Mouse (Mus musculus): ENCODE data around the gene Kcnip4. TPM values are rescaled to one million over a fixed set of nuclear protein-coding genes. Genes with fewer than 3 reads are reported as not detected.

Kcnip4 gene
- total and polyA plus RNA-seq, 3 experiments = 0.19 TPM; not detected in 2

DNA sequence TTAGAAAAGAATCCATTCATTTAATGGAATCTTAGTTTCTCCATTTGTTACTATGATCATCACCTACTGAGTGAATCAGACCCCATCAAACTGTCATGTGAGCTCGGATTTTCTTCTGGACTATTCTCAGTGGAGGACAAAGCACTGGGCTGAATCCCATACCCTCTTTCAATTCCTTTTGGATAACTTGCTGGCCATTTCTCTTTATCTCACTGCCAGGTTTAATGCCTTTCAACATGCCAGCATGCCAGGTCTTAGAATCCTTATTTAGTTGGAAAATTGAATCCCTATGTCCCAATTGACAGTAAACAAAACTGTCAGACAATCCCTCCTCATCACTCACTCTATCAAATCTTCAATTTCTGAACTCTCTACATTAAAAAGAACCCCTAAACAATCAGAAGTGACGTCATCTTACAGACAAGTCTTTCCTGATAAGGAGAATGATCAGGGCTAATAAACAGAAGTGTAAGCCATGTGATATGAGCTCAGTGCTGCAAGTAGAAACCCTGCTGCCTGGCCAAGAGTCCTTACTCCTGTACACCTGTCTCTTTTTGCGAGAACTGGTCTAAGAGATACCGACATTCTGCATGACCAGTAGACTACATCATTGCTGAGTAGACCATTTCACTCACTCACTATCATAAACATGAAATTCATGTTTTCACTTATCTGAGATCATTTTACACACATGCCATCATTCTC, 466.9 kb downstream of the Kcnip4 start:
- Histone ChIP-seq H3K9ac (ENCODE audit: control insufficient read depth, low read depth, low read length, poor library complexity, severe bottlenecking) (no peak overlapping the region), H3K9me3 (replicated peaks; ENCODE audit: insufficient read depth, low read length) (no peaks in the 10 kb centered on the region), H3K27ac (ENCODE audit: control insufficient read depth, low read depth, low read length) (no peak overlapping the region), H3K79me2 (ENCODE audit: control insufficient read depth, insufficient read depth, low read length, poor library complexity) (no peaks in the 10 kb centered on the region), H3K4me1 (ENCODE audit: control insufficient read depth in 1 of 2, insufficient read depth in 2 of 2, low read length in 2 of 2) (no peaks in the 10 kb centered on the region), H3K27me3 (ENCODE audit: control insufficient read depth in 1 of 2, insufficient read depth in 2 of 2, low read length in 2 of 2) (no peaks in the 10 kb centered on the region), H3K4me3 (ENCODE audit: control insufficient read depth in 1 of 2, insufficient read depth in 1 of 2, low read depth in 2 of 2, low read length in 2 of 2) (no peak overlapping the region), H3K36me3 (ENCODE audit: control insufficient read depth in 1 of 2, insufficient read depth in 2 of 2, low read length in 2 of 2) (no peaks in the 10 kb centered on the region)
- no peak for DNase-seq (ENCODE audit: low read depth, low spot score)
- no peak for TF ChIP-seq USF1 (IDR thresholded peaks at IDR 0.05; ENCODE audit: low read depth, low read length)
- TF ChIP-seq POLR2AphosphoS2 (IDR thresholded peaks at IDR 0.05; ENCODE audit: low read length) = no peak
- TF ChIP-seq GABPA (IDR thresholded peaks at IDR 0.05; ENCODE audit: low read depth, low read length) = no peak
- no peak for TF ChIP-seq NRF1 (IDR thresholded peaks at IDR 0.05; ENCODE audit: insufficient read depth, low read depth, low read length, poor library complexity, severe bottlenecking)
- TF ChIP-seq RAD21 (IDR thresholded peaks at IDR 0.05; ENCODE audit: low read depth, low read length) = no peak

DNA sequence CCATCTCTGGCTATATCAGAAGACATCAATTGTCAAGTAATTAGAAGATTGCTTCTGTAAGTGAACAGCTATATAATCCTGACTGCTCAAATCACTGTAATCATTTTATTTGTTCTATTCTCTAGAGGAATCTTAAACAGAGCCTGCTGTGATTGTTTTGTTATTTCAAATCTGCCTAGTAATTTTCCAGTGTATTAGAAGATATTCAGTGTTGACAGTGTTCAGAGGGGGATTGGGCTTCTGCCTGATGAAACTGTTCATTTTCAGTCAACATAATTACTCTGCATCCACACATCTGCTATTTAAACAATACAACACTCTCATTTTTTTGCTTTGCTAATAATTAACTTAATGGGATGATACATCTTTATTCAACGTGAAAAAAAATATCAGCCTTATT, 476.7 kb downstream of the Kcnip4 start:
- Histone ChIP-seq H3K4me3 (ENCODE audit: control insufficient read depth in 1 of 2, insufficient read depth in 1 of 2, low read depth in 2 of 2, low read length in 2 of 2) (no peak overlapping the region), H3K27ac (ENCODE audit: control insufficient read depth, low read depth, low read length) (no peak overlapping the region), H3K27me3 (ENCODE audit: control insufficient read depth in 1 of 2, insufficient read depth in 2 of 2, low read length in 2 of 2) (no peaks in the 10 kb centered on the region), H3K9ac (ENCODE audit: control insufficient read depth, low read depth, low read length, poor library complexity, severe bottlenecking) (no peak overlapping the region), H3K4me1 (ENCODE audit: control insufficient read depth in 1 of 2, insufficient read depth in 2 of 2, low read length in 2 of 2) (no peaks in the 10 kb centered on the region), H3K79me2 (ENCODE audit: control insufficient read depth, insufficient read depth, low read length, poor library complexity) (no peaks in the 10 kb centered on the region), H3K36me3 (ENCODE audit: control insufficient read depth in 1 of 2, insufficient read depth in 2 of 2, low read length in 2 of 2) (no peaks in the 10 kb centered on the region), H3K9me3 (replicated peaks; ENCODE audit: insufficient read depth, low read length) (no peaks in the 10 kb centered on the region)
- DNase-seq (ENCODE audit: low read depth, low spot score) = no peak
- no peak for TF ChIP-seq MEF2A (IDR thresholded peaks at IDR 0.05; ENCODE audit: extremely low read depth, insufficient replicate concordance, low read depth, low read length, poor library complexity, severe bottlenecking)
- TF ChIP-seq MAX (IDR thresholded peaks at IDR 0.05; ENCODE audit: low read length) = no peak
- no peak for TF ChIP-seq TCF12 (IDR thresholded peaks at IDR 0.05; ENCODE audit: low read depth, low read length)
- no peak for TF ChIP-seq CHD1 (IDR thresholded peaks at IDR 0.05; ENCODE audit: low read depth, low read length)
- no peak for TF ChIP-seq MYB (IDR thresholded peaks at IDR 0.05; ENCODE audit: low read depth, low read length)
- TF ChIP-seq ZKSCAN1 (IDR thresholded peaks at IDR 0.05; ENCODE audit: low read depth, low read length) = no peak
- no peak for TF ChIP-seq TBP (IDR thresholded peaks at IDR 0.05; ENCODE audit: low read depth, low read length)

- TF ChIP-seq ZC3H11A (IDR thresholded peaks at IDR 0.05; ENCODE audit: low read depth, low read length) = no peak
- no peak for TF ChIP-seq NRF1 (IDR thresholded peaks at IDR 0.05; ENCODE audit: insufficient read depth, low read depth, low read length, poor library complexity, severe bottlenecking)
- TF ChIP-seq HCFC1 (IDR thresholded peaks at IDR 0.05; ENCODE audit: low read depth, low read length) = no peak
- TF ChIP-seq POLR2AphosphoS5 (IDR thresholded peaks at IDR 0.05; ENCODE audit: borderline replicate concordance, low read depth, low read length) = no peak
- no peak for TF ChIP-seq POLR2AphosphoS2 (IDR thresholded peaks at IDR 0.05; ENCODE audit: low read length)
- no peak for TF ChIP-seq UBTF (IDR thresholded peaks at IDR 0.05; ENCODE audit: borderline replicate concordance, insufficient read depth, low read depth, low read length)
- TF ChIP-seq SIN3A (IDR thresholded peaks at IDR 0.05; ENCODE audit: low read length) = no peak
- no peak for TF ChIP-seq CHD1 (IDR thresholded peaks at IDR 0.05; ENCODE audit: low read depth, low read length)
- no peaks in the 10 kb centered on the region for H3K9me3 ChIP-seq (replicated peaks; ENCODE audit: insufficient read depth, low read length)
- H3K9ac ChIP-seq (ENCODE audit: control insufficient read depth, low read depth, low read length, poor library complexity, severe bottlenecking) = no peak overlapping the region
- no peak overlapping the region for H3K4me3 ChIP-seq (ENCODE audit: control insufficient read depth in 1 of 2, insufficient read depth in 1 of 2, low read depth in 2 of 2, low read length in 2 of 2)
- no peaks in the 10 kb centered on the region for H3K4me1 ChIP-seq (ENCODE audit: control insufficient read depth in 1 of 2, insufficient read depth in 2 of 2, low read length in 2 of 2)
- DNase-seq (ENCODE audit: low read depth, low spot score) = no peak
- H3K27ac ChIP-seq (ENCODE audit: control insufficient read depth, low read depth, low read length) = no peak overlapping the region
- H3K36me3 ChIP-seq (ENCODE audit: control insufficient read depth in 1 of 2, insufficient read depth in 2 of 2, low read length in 2 of 2) = no peaks in the 10 kb centered on the region
- no peaks in the 10 kb centered on the region for H3K79me2 ChIP-seq (ENCODE audit: control insufficient read depth, insufficient read depth, low read length, poor library complexity)
- no peaks in the 10 kb centered on the region for H3K27me3 ChIP-seq (ENCODE audit: control insufficient read depth in 1 of 2, insufficient read depth in 2 of 2, low read length in 2 of 2)
Observed at GRCm38 (mm10) chr5:49041259-49041845, 483.4 kb downstream of the Kcnip4 start.

Measured in MEL (cell line).